Mouse (Mus musculus) liver, postnatal 0 days (tissue): ENCODE results near the gene Meis2. TPM values are rescaled to one million over a fixed set of nuclear protein-coding genes. Genes with fewer than 3 reads are reported as not detected.

Source experiments
- ATAC-seq: fragments of 200-750 bp; cut with Nextera tagmentation; 2 replicates; pipeline ENCODE4 v1.8.0; 2017; ENCODE audit warnings: mild to moderate bottlenecking, moderate library complexity
- DNase-seq: peaks from one replicate; pipeline ENCODE4 v3.0.0-alpha.2; 2016
- H3K27ac ChIP-seq: fragments of 300-500 bp; sonication (generic); 2 replicates; pipeline ENCODE4 v1.5.1; 2014; ENCODE audit warnings: antibody characterized with exemption, moderate library complexity, mild to moderate bottlenecking, low read depth
- H3K27me3 ChIP-seq: fragments of 300-500 bp; sonication (generic); 2 replicates; pipeline ENCODE4 v1.6.1; 2014; ENCODE audit warnings: low read length, control low read depth, mixed read lengths; ENCODE audit not compliant: insufficient read depth
- H3K36me3 ChIP-seq: fragments of 300-500 bp; sonication (generic); replicated peaks from 2 replicates; pipeline ENCODE4 v1.6.1; 2014; ENCODE audit warnings: mild to moderate bottlenecking, control low read depth, low read length, moderate library complexity, mixed read lengths; ENCODE audit not compliant: insufficient read depth
- H3K4me1 ChIP-seq: fragments of 300-500 bp; sonication (generic); 2 replicates; pipeline ENCODE4 v1.6.1; 2014; ENCODE audit warnings: antibody characterized with exemption, mild to moderate bottlenecking, control low read depth; ENCODE audit not compliant: insufficient read depth
- H3K4me2 ChIP-seq: fragments of 300-500 bp; sonication (generic); 2 replicates; pipeline ENCODE4 v1.6.1; 2014; ENCODE audit warnings: low read depth, mild to moderate bottlenecking, low read length, moderate library complexity, mixed read lengths
- H3K4me3 ChIP-seq: fragments of 300-500 bp; sonication (generic); 2 replicates; pipeline ENCODE4 v1.5.1; 2014; ENCODE audit warnings: low read depth, low read length
- H3K9ac ChIP-seq: fragments of 300-500 bp; sonication (generic); replicated peaks from 2 replicates; pipeline ENCODE4 v1.6.1; 2014; ENCODE audit warnings: mild to moderate bottlenecking, moderate library complexity
- H3K9me3 ChIP-seq: fragments of 300-500 bp; sonication (generic); 2 replicates; pipeline ENCODE4 v1.6.1; 2016; ENCODE audit warnings: mild to moderate bottlenecking, control low read depth, low read length, mixed read lengths
- CTCF ChIP-seq: sonication (generic); IDR thresholded peaks from 2 replicates; pipeline ENCODE4 v1.5.1; 2016; ENCODE audit warnings: antibody characterized with exemption, low read depth
- EP300 ChIP-seq: IDR thresholded peaks from 2 replicates; pipeline ENCODE4 v1.6.1; 2016; ENCODE audit warnings: antibody characterized with exemption, low read depth, mild to moderate bottlenecking
- WGBS: fragments of 180-500 bp; shearing (Covaris S2); extraction: QIAGEN DNeasy Blood & Tissue Kit; methylation state at CpG from one replicate; pipeline ENCODE4 v1.1.7; 2014; ENCODE audit not compliant: insufficient replicate concordance; 5-methylcytosine and 5-hydroxymethylcytosine counted together
- polyA plus RNA-seq: library from polyadenylated mRNA; unstranded; fragments of >200 nt; fragmentation: Nextera tagmentation; extraction: Ambion mirVana; gene quantifications from 2 replicates; pipeline ENCODE4 v1.2.1, GENCODE M21; 2015

Meis2 gene
- polyA plus RNA-seq, 1 experiment from 2014 or later = 2.0 TPM

DNA sequence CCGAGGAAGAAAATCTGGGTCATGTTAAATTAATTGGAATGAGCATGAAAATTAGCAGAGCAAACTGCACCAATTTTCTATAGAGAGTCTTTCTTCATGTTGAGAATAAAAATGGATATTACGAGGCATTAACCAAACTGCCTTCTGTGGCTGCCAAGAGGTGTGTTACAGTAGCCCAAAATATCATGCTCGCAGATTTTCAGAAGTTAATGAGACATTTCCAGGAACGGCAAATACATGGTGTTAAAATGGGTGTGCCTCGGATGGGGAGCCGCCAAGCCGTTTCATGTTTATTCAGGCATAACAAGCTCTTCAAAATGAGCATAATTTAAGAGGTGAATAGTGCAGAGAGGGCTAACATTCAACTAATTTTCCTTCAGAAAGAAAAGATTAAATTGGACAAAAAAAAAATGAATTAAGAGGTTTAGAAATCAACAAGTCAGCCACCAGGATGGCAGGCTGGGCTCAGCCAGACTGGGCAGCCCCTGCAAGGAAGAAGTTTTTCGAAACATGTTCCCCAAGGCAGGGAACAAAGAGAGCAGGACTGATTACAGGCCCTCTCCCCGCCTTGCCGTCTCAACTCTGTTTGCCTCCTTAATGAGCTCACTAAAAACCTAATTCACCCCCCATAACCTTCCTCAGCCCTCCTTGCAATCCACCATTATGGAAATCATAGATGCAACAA is 46.7 kb downstream of the Meis2 start:
- no peak for DNase-seq
- no peaks in the 10 kb centered on the region for H3K36me3 ChIP-seq
- H3K4me1 ChIP-seq = 0 out of 2 replicates have a peak, but pooled peaks cover 8% of the 10 kb centered on the region
- no peak for ATAC-seq
- H3K27ac ChIP-seq = no peak overlapping the region
- no peak overlapping the region for H3K9ac ChIP-seq
- TF ChIP-seq EP300 = no peak
- no peak for TF ChIP-seq CTCF
- H3K4me2 ChIP-seq = no peak overlapping the region
- H3K27me3 ChIP-seq = no peaks in the 10 kb centered on the region
- H3K9me3 ChIP-seq = no peaks in the 10 kb centered on the region
- no peak overlapping the region for H3K4me3 ChIP-seq
- 81% methylated on average over 10 of the region's 10 CpGs for WGBS

DNA sequence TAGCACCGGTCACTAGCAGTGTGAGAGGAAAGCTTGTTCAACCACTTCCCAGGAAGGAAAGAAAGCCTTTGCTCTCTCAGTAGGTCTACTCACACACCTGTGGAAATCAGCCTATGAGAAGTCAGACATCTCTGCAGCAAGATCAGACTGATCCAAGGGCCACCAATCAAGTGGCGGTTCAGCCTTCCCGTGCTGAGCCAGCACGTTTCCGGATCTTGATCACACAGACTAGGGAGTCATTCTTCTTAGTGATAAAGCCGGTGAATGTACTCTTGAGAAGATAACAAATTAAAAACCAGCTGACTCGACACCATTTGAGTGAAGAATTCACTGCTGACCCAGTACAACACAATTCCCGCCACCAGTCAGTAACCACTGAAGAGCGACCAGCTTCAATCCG is 50.1 kb downstream of the Meis2 start:
- Histone ChIP-seq H3K36me3 (no peaks in the 10 kb centered on the region), H3K9me3 (no peaks in the 10 kb centered on the region), H3K4me2 (no peak overlapping the region), H3K9ac (no peak overlapping the region), H3K4me3 (no peak overlapping the region), H3K4me1 (0 out of 2 replicates have a peak, but pooled peaks cover 4% of the 10 kb centered on the region), H3K27me3 (no peaks in the 10 kb centered on the region), H3K27ac (no peak overlapping the region)
- DNase-seq = no peak
- TF ChIP-seq EP300 = no peak
- no peak for TF ChIP-seq CTCF
- WGBS = 67% methylated on average over 10 of the region's 10 CpGs
- no peak for ATAC-seq

DNA sequence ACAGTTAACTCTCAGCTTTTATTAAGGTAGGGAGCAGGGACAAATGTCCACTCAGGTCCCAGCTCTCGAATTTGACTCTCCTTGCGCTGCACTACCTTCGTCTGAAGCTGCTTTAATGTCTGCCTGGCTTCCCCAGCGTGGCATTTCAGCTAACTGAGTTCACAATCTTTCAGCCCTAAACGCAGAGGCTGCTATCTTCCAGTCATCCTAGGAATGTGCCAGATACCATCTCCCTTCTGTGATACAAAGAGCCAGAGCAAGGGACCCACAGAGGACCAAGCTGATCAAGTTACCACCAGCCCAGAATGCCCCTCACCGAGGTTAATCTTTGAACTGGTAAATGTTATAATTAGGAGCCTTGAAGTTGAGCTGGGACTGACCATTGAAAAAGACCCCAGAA is 55.2 kb downstream of the Meis2 start:
- H3K9ac ChIP-seq = no peak overlapping the region
- H3K4me3 ChIP-seq = no peak overlapping the region
- H3K4me2 ChIP-seq = no peak overlapping the region
- WGBS = 43% methylated on average over 6 of the region's 6 CpGs
- DNase-seq = no peak
- TF ChIP-seq EP300 = no peak
- no peak for TF ChIP-seq CTCF
- no peaks in the 10 kb centered on the region for H3K27me3 ChIP-seq
- H3K4me1 ChIP-seq = no peaks in the 10 kb centered on the region
- no peaks in the 10 kb centered on the region for H3K9me3 ChIP-seq
- ATAC-seq = no peak
- H3K36me3 ChIP-seq = no peaks in the 10 kb centered on the region
- H3K27ac ChIP-seq = no peak overlapping the region

DNA sequence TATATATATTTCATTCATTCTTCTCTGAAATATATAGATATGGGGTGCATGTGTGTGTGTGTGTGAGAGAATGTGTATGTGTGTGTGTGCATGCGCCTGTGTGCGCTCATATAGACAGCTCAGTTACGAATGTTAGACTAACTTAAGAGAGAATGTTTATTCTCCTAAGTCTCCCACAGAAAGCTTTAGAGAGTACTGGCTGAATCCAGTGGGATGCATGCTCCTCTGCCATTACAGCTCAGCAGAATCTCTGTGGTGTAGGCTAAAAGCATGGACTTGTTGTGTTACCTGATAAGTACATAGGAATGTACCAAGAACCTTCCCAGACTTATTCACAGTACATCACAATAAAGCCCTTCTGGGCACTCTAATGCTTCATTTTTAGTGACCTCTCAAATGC is 55.6 kb downstream of the Meis2 start:
- WGBS = 85% methylated on average over 3 of the region's 3 CpGs
- TF ChIP-seq EP300 = no peak
- Histone ChIP-seq H3K27ac (no peak overlapping the region), H3K4me2 (no peak overlapping the region), H3K9ac (no peak overlapping the region), H3K4me1 (no peaks in the 10 kb centered on the region), H3K9me3 (no peaks in the 10 kb centered on the region), H3K36me3 (no peaks in the 10 kb centered on the region), H3K4me3 (no peak overlapping the region), H3K27me3 (no peaks in the 10 kb centered on the region)
- ATAC-seq = no peak
- DNase-seq = no peak

DNA sequence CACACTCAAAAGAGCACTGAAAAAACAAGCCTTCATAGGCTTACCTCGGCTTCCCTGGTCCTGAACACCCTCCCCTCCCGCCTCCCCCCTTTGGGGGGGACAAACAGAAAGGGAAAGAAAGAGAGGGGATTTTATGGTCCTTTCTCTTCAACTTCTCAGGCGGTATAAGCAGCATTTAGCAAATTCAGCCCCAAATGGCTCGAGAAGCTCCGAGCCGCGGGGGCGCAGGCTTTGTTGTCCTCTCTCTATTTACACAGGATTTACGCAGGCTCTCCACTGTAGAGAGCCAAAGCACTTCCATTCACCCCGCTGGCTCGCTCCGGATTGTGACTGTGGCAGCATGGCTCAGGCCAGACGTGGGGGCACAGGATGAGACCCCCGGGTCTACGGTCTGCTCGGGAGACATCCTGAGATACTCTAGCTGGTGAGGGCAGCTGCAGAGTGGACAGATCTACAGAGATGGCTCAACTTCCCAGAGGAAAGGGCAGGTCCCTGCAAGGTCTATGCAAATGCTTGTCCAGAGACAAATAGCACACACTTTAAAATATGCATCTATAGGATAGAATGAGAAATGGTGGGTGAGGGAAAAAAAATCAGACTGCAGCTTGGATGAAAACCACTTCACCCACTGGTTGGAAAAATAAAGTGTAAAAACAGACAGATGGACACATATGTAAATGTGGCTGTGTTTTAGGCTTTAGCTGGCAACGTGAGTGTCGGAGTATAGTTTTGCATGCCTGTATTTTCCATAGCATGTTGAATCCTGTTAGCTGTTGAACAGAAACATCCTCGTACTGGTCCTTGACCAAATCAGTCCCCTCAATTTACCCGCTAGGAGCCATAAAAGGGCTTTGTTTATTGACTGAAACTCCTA is 56.3 kb downstream of the Meis2 start:
- Histone ChIP-seq H3K27me3 (no peaks in the 10 kb centered on the region), H3K4me3 (peak overlapping the region; percentile 29), H3K9ac (peak overlapping the region; percentile 44), H3K36me3 (no peaks in the 10 kb centered on the region), H3K4me1 (no peaks in the 10 kb centered on the region), H3K27ac (no peak overlapping the region), H3K4me2 (peak overlapping the region; percentile 58), H3K9me3 (no peaks in the 10 kb centered on the region)
- WGBS = 36% methylated on average over 20 of the region's 20 CpGs
- peak; percentile 14 for DNase-seq
- TF ChIP-seq CTCF (no peak), EP300 (no peak)
- no peak for ATAC-seq

DNA sequence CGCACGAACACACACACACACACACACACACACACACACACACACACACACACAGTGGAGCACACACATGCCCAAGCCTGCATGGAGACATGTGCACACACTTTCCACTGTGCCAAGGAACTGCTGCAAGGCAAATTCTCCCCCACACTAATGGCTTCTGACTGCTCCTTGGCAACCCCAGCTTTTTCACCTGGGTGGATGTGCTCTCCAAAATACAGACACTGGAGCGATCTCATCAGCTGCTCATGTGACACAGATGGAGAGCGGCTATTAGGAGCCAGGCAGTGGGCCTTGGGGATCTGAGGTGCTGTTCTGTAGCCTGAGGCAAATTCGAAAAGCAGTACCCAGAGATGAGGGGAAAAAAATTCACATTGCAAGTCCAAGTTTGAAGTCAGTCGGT is 63.3 kb downstream of the Meis2 start:
- Histone ChIP-seq H3K4me3 (no peak overlapping the region), H3K9me3 (no peaks in the 10 kb centered on the region), H3K4me2 (no peak overlapping the region), H3K9ac (no peak overlapping the region), H3K4me1 (0 out of 2 replicates have a peak, but pooled peaks cover 2% of the 10 kb centered on the region), H3K27ac (no peak overlapping the region), H3K27me3 (no peaks in the 10 kb centered on the region), H3K36me3 (no peaks in the 10 kb centered on the region)
- TF ChIP-seq CTCF (no peak), EP300 (no peak)
- DNase-seq (no peak), ATAC-seq (no peak)
- 69% methylated on average over 6 of the region's 6 CpGs for WGBS
